Mouse (Mus musculus): Measurements from ENCODE around the gene Piwil4.
"Not testable (repeated sequence)": the region's sequence is repeated elsewhere in the genome, so short reads cannot be mapped to it uniquely, and the experiment has no call there.

Piwil4 gene

GRCm38 (mm10) chr9:14726005-14726404 lies 14.5 kb downstream of the Piwil4 start:
- no peak for DNase-seq (ENCODE audit: low spot score)

DNA sequence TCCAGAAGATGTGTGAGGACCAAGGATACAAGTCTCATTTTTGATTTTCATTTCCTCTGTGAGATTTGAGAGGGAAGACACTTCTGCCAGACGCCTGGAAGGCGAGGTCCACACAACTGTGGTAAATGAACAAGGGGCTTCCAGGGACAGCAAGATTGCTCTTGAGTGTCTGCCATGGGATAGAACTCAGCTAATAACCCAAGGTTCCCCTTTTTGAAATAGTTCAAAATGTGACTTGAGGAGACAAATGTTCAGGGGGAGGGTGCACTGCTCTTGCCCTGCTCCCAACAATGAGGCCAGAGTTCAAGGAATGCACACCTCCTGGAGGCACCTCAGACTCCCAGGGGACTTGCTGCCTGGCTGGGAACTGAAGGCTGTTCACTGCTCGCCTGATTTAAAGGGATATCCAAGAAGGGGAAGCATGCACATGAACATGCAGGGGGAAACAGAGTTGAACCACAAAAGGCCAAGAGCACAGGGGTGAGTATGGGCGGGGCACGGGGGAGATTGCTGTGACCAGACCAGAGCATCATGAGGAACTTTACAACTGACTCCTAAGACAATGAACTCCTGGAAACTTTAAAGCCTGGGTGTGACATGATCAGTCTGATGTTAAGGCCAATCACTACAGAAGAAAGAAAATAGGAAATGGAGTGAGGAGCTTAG lies 15.6 kb downstream of the Piwil4 start:
- no peak for DNase-seq (ENCODE audit: low spot score)

GRCm38 (mm10) chr9:14721610-14722009 lies 18.9 kb downstream of the Piwil4 start:
- no peak for DNase-seq (ENCODE audit: low spot score)

DNA sequence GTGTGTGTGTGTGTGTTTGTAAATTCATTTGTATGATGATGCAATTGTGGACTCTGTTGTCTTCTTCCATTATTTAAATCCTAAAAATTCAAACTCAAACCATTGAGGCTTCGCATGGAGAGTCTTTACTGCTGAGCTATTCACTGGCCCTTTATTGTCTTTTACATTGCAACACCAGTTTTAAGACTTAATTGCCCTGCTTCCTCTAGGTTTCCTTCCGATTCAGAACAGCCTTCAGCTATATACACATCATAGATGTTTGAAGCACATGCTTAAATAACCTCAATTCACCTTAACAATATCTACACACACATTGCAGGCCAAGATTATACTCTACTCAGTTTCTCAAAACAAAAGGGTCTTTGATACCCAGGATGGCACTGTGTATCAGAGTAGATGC lies 20.1 kb downstream of the Piwil4 start:
- no peak for DNase-seq (ENCODE audit: low spot score)

GRCm38 (mm10) chr9:14718332-14718691 lies 22.2 kb downstream of the Piwil4 start:
- no peak for DNase-seq (ENCODE audit: low spot score)

DNA sequence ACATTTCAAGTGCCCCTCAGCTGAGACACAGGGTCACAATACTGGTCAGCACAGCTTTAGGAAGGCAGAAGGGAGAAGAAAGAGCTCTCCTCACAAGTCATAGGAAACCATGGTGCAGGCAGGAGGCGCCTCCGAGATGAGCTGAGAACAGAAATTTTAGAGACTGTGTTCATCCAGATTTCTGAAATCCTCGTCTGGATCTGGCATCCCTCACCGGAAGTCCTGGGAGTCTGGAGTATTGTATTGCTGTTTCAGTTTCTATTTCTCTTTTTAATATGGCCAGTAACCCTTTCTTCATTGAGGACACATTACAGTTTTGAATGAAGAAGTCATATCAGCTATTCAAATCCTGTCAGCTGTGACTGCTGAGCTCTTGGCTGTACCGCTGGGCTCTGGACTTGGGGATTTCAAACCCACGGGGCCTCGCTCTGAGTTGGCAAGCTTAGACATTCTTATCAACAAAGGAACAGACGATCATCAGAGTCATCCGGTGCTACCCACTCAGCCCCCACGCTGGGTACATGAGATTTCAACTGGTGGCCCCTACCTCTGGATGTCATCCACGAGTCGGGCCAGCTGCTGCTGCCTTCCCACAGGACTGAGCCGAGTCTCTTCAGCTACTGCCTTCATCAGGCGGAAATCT lies 22.7 kb downstream of the Piwil4 start:
- DNase-seq (ENCODE audit: low spot score), result no peak

DNA sequence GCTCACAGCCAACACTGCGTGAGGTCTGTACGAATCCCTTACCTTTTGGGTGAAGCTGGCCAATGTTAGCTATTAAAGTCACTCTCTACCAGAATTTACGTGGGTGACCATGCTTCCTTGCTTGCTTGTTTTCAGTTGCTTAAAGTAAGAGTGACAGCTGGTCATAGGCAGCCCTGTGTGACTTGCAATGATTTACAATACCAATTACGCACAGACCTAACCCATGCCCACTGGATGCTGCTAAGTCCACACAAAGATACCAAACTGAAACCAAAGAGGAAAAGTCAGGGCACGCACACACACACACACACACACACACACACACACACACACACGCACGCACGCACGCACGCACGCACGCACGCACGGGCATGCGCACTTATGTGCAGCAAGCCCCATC lies 25.3 kb downstream of the Piwil4 start:
- DNase-seq (ENCODE audit: low spot score), result no peak

DNA sequence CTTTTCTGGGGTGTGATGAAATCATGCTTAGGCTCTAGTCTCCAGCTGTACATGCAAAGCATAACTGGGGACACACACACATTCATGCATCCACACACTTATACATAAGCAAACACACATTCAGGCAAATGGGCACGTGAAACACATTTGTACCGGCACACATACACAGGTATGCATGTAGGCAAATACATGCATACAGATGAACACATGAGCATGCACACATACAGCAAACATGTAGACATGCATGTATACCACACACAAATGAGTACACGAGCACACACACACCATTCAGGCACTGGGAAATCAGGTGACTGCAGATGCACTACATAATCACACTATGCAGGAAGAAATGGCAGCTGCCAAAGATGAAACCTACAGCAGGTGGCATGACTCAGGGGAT lies 29.6 kb downstream of the Piwil4 start:
- no peak for DNase-seq (ENCODE audit: low spot score)

GRCm38 (mm10) chr9:14705321-14706162 lies 35.0 kb downstream of the Piwil4 start:
- peak; percentile 19 for DNase-seq (ENCODE audit: low spot score)

DNA sequence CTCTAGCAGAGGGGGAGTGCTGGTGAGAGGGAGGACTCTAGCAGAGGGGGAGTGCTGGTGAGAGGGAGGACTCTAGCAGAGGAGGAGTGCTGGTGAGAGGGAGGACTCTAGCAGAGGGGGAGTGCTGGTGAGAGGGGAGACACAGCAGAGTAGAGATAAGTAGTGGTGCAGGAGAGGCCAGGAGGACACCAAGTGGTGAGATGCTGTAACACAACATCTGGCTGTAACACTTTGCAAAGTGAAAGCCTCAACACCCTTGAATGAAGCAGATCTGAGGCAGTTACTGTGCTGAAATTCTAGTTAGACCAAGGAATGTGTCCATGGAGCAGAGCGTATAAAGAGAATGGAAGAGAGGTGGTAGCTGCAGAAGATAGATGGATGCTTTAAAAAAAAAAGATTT lies 39.7 kb downstream of the Piwil4 start:
- DNase-seq (ENCODE audit: low spot score), result not testable (repeated sequence)

DNA sequence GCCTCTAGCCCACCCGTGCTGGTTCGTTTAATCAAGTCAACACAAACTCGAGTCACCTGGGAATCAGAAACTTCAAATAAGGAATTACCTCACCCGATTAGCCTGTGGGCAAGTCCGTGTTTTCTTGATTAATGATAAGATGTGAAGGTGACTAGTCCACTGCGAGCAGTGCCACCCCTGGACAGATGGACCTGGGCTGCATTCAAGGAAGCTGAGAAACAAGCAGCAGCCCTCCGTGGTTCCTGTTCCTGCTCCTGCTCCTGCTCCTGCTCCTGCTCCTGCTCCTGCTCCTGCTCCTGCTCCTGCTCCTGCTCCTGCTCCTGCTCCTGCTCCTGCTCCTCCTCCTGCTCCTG lies 41.3 kb downstream of the Piwil4 start:
- DNase-seq (ENCODE audit: low spot score), result no peak

- DNase-seq (ENCODE audit: low spot score), result peak; percentile 95
Measured at GRCm38 (mm10) chr9:14698582-14699287, 41.8 kb downstream of the Piwil4 start.

GRCm38 (mm10) chr9:14697903-14698302 lies 42.6 kb downstream of the Piwil4 start:
- no peak for DNase-seq (ENCODE audit: low spot score)

- DNase-seq (ENCODE audit: low spot score), result no peak
Measured at GRCm38 (mm10) chr9:14689376-14690108, 51.0 kb downstream of the Piwil4 start.

DNA sequence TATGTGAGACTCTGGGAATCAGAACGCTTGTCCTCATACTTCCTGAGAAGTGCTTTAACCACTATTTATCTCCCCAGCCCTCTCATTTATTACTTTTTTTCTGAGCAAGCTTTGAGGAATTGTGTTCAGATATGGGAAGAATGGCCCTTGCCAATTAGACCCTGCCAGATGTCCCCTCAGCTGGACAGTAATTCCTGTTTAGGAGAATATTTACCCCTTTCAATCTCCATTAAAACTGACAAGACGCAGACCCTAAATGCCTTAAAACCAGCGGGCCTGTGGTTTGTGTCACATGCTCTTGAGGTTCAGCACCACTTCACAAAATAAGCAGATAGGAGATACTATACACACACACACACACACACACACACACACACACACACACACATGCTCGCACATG lies 56.2 kb downstream of the Piwil4 start:
- DNase-seq (ENCODE audit: low spot score), result no peak

DNA sequence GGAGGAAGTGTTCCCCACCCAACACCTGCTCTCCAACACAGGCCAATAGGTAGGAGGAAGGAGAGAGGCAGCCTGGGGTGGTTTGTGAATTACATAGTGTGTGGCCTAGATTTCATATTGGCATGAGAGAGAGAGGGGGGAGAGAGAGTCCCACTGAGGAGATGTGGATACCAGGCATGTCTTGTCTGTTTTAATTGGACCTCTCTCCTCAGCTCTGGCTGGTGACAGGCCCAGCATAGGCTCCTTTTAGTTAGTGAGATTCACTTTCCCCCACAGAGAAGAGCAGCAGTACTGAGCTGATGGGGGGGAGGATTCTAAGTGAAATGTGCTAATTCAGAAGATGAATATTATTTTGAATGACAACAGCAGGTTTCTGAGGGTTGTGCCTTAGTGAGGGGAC lies 57.8 kb downstream of the Piwil4 start:
- DNase-seq (ENCODE audit: low spot score), result no peak

DNA sequence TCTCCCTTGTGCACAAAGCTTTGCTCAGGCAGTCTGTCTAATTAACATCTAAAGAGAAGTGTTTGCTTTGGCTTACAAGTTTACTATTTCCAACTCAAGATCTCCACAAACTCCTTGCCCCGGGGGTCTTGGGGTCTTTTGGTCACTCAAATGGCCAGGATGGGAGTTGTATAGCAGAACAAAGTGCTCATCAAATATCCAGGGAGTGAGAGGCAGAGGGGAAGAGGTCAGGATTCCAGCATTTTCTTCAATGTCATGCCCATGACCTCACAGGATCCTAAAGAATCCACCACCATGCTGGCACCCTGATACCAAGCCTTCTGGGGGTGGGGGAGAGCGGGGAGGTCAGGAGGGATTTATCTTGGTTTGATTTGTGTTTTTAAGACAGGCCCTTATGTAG lies 59.9 kb downstream of the Piwil4 start:
- no peak for DNase-seq (ENCODE audit: low spot score)

GRCm38 (mm10) chr9:14675707-14676691 lies 64.5 kb downstream of the Piwil4 start:
- DNase-seq (ENCODE audit: low spot score), result no peak

- DNase-seq (ENCODE audit: low spot score), result no peak
Measured at GRCm38 (mm10) chr9:14674506-14674905, 66.0 kb downstream of the Piwil4 start.

GRCm38 (mm10) chr9:14673109-14673508 lies 67.4 kb downstream of the Piwil4 start:
- DNase-seq (ENCODE audit: low spot score), result no peak

DNA sequence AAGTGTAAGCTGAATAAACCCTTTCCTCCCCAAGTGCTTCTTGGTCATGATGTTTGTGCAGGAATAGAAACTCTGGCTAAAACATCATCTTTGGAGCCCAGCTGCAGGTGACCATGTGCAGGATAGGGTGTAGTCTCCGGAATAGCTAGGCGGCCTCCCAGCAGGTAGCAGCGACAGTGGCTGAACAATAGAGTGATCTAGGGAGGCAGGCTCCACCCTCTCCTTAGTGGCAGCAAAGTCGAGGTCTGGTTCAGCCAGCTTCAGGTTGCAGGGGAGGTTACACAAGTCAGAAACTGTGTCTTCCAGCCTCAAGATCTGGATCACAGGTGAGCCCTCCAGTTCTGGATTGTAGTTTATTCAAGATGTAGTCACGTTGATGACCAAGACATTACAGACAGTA lies 68.6 kb downstream of the Piwil4 start:
- not testable (repeated sequence) for DNase-seq (ENCODE audit: low spot score)

Measured in layer of hippocampus, adult 11-12 months (tissue).